Mouse (Mus musculus): ENCODE measurements around the gene Esrrg.

Esrrg gene

DNA sequence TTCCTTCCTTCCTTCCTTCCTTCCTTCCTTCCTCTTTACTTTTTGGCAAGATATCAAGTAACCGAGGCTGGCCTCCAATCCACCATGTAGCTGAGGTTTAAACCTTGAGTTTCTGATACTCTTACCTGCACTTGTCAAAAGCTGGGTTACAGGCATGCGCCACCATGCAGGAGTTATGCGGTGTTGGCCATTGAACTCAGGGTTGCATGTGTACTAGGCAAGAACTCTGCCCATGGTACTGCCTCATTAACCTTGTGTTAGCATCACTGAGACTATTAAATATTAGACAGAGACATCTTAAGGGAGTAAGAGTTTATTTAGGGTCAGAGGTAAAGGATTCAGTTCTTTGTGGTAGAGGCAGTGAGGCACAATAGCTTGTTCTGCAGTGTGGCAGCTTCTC, 161.6 kb downstream of the Esrrg start:
- DNase-seq (ENCODE audit: low read depth, low spot score), result no peak

DNA sequence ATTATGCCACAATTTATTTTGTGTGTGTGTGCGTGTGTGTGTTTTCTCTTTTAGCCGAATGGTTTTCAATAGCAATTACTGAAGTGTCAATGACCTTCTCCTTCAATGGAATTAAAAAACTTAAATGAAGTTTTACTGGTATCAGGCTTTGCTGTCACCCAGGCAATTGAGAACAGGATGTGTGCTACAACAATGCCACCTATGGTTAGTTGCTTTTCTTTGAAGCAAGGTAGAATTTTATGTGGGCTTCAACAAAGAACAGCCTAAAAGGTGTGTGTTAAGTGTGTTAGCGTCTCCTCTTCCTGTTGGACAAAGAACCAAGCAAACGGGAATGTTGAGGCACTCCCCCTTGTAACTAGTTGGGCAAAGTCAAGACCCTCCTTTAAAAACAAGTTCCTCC, 162.5 kb downstream of the Esrrg start:
- no peak for DNase-seq (ENCODE audit: low read depth, low spot score)

DNA sequence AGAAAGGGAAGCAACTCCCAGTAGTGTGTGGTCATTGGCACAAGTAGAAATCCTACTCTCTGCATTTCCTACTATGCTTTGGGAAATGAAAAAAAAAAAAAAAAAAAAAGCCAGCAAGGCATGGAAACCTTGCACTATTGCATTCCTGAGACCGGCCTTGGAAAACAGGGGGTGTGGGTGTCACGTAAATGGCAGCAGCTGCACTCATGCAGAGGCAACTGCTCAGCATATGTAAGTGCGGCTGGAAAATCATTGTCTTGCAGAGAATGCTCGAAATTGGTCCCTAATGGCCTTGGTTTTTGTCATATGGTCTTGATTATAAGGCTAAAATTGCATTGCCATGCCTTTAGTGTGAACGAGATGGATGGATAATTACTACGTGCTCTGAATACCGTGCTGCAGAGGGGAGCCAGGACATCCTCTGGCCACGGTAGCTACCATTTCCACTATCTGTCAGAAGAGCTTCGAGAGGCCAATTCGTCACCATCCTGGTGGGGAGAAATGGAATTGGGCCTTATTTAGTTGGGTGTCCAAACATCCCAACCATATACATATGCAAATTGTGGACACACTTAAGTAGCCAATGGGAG, 171.1 kb downstream of the Esrrg start:
- DNase-seq (ENCODE audit: low read depth, low spot score), result no peak

DNA sequence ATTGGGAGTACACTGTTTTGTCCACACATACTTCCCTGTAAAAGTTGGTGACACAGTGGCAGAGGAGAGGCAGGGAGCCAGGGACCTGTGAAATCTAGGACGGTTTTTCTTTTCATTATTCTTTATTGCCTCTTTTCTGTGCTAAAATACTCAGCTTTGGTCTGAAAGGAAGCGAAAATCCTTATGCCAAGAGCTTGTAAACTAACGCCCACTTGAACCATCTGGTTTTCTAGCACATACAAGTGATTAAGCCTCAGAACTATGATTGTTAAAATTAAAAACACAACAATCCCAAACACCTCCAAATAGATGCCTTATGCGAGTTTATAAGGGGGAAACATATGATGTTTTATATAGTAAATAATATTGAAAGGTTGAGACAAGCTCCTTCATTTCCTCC, 176.6 kb downstream of the Esrrg start:
- DNase-seq (ENCODE audit: low read depth, low spot score), result no peak

DNA sequence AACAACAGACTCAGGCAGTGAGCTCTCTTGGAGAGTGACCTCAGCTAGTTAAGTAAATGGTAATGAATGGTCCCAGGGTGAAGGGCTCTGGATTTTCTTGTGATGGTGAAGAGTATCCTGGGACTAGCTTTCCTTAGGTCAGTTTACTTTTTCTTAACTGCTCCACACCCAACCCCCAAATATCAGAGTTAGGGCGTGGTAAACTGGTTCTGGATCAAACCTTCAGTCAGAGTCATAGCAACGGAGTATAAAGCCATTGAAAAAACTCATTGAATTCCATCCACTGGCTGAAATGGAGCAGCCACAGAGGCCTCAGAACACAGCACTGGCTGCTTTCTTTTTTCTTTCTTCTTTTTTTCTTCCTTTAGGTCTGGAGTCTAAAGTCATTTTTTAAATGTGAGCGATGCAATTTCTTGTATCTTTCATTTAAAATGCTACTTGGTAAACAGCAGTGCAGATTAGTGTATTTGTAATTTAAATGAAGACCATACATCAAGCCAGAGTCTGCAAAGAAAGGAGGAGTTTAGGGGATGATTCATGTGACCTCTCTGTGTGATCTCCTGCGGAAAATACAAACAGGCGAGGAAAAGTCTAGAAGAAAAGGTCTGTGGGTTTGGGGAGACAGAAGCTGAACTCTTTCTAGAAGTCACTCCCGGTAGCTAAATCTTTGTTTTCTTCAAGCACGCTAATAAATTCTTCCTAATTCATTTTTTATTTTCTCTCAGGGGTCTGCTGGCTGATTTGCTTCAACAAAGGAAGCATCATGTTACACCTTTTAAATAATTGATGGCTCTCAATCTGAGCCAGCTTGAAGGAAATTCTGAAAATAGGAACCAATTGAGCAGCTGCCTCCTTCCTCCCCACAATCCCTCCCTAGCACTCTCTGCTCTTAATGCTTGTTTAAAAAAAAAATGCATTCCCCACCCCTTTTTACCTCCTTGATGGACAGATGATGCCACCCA, 178.7 kb downstream of the Esrrg start:
- DNase-seq (ENCODE audit: low read depth, low spot score), result no peak

DNA sequence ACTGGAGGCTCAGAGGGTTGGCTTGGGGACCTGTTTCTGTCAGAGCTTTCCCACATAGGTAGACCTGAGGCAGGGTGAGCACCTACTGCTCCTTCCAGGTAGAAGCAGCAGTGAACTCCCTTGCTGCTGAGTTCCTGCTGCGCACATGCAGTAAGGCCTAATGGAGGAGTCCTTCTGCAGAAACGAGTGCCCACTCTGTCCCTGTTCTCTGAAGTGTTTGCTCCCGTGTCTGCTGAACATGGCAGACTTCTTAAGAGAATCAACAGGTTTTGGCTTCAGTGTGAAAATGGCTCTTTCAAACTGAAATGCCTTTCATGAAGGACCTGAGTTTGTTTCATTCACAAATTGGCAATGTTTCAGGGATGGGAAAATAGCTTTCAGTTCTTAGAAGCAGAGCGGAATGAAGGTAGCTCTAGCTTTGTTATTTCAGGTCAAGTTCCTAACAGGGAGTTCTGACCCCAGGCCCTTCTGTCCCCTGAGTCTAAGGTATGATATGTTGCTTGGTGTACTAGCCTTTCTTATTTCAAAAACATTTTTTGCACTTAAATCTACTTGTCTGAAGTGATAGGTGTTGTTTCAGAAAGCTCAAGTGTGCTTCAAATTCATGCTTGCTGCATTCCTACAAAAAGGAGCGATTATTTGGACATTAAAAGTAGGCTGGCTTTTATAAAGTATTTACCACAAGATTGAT, 185.8 kb downstream of the Esrrg start:
- DNase-seq (ENCODE audit: low read depth, low spot score), result no peak

DNA sequence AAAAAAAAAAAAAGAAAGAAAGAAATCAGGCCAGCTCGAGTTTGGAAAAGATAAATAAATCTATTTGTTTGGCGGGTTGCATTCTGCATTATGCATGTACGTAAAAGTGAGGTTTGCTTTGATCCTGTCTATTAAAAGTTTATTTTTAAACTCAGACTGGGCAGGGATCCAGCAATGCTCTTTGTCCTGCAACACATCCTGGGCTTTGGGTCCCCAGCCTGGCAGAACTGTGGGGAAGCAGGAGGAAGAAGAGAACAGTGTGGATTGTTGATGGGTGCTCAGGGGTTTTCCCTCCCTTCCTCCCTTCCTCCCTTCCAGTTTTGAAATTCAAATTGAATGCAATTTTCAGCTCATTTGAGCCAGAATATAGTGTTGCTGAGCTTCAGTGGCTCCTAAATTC, 187.0 kb downstream of the Esrrg start:
- no peak for DNase-seq (ENCODE audit: low read depth, low spot score)

DNA sequence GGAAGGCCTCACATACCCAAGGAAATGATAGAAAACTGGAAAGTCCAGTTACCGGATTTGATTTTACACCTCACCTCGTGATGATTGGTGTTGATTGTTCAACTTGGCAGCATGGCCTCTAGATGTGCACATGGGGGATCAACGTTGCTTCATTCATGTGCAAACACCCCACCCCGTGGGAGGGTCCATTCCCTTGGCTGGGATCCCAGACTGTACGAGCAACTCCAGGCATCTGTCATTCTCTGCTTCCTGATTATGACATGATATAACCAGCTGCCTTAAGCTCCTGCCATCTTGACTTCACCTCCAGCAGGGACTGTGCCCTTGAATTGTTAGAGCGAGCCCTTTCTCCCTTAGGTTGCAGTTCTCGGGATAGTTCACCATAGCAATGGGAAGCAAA, 190.7 kb downstream of the Esrrg start:
- DNase-seq (ENCODE audit: low read depth, low spot score), result no peak

DNA sequence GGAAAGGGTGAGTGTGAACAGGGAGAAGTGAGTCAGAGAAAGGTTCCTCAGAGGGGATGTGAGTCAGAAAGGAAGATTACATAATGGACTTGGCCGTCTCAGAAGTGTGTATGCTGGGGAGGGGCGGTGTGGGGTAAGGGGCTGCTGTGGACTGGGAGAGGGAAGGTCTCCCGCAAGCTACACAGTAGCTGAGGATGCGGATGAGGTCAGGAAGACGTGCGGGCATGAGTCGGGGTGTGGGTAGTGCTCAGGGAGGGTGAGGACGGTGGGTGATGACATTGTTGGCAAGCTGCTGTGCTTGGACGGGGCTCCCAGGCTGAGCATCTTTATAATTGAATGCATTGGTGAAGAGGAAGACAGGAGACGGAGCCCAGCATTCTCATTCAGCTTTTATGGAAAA, 192.2 kb downstream of the Esrrg start:
- DNase-seq (ENCODE audit: low read depth, low spot score), result no peak

DNA sequence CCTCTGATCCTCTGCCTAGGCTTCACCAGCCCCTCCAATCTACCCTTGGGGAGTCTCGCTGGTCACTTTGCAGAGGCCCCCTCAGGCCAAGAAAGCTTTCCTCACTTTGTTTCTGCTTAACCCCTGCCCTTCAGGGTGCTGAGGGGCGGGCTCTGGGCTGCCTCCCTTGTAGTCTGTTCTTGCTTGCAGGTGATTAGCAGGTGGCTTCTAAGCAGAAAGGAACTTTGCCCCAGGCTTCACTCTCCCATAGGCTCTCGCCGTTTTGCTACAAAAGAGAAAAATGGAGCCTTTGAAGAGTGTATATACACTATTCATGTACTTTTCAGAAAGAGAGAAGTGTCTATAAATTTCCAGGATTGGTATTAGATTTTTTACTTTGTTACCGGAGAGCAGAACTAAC, 195.0 kb downstream of the Esrrg start:
- DNase-seq (ENCODE audit: low read depth, low spot score), result no peak

DNA sequence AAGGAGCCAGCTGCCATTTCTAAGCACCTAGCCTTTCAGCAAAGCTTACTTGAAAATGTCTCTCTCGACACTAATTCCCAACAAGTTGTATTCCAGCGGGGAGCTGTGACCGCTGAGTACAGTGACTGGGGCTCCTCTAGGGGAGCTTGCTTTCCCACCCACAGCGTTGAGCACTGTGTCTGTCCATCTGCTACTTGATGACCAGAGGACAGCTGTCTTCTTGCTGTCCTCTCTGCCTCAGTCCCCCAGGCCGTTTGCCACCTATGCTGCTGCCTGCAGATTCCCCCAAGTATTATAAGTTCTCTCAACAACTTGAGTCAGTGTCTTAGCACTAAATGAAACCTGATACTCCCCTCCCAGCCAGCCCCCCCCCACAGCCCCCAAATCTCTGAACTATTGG, 195.4 kb downstream of the Esrrg start:
- DNase-seq (ENCODE audit: low read depth, low spot score), result no peak

DNA sequence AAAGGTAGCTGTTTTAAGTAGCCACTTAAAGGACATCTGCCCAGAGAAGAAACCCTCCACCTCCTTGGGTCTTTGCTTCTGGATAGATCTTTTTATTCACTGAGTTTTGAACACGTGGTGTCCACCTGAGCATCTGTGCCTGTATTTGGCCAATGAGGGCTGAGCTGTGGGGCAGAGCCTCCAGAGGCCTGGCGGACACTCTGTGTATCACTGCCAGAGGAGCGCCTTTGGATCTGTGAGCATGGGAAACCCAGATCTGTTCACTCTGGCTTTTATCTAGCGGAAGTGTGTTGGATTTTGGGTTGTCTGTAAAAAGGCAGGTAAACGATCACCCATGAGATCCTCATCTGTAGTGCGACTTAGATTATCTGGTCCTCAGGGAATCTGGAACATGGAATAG, 196.4 kb downstream of the Esrrg start:
- DNase-seq (ENCODE audit: low read depth, low spot score), result no peak

DNA sequence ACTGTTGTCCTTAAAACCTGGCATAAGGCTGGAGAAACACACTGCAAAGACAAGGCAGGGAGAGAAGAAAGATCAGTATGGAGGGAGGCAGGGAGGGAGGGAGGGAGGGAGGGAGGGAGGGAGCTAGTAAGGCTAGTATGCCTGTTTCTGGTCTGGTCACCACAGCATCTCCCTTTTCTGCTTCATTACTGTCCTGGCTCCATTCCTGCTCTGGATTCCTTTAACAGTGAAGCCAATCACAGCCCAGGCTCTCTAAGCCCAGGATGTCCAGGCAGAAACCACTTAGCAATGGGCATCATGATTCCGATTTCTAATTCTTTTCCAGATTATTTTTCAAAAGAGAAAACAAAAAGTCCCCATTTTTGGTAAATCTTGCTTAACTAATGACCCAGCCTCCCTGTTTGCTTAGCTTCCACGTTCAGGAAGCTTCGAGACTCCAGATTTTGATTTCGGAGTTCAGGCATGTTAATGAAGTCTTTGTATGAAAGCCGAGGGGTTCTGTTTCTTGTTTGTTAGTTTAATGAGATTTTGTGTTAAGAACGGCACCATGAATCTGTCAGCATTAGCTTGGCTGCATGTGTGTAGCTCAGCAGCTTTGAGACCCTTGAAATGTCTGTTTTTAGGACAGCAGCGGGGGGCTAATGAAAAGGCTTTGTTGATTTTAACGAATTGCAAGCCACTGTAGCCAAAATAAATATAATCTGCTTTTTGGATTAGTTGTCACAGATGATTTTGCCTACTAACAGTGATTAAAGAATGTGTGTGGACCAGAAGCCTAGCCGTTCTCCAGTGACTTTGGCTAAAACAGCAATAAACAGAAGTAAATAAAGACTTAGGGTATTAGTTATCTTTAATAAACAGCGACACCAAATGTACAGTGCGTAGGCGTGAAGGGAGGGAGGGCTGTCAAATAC, 199.1 kb downstream of the Esrrg start:
- DNase-seq (ENCODE audit: low read depth, low spot score), result no peak

DNA sequence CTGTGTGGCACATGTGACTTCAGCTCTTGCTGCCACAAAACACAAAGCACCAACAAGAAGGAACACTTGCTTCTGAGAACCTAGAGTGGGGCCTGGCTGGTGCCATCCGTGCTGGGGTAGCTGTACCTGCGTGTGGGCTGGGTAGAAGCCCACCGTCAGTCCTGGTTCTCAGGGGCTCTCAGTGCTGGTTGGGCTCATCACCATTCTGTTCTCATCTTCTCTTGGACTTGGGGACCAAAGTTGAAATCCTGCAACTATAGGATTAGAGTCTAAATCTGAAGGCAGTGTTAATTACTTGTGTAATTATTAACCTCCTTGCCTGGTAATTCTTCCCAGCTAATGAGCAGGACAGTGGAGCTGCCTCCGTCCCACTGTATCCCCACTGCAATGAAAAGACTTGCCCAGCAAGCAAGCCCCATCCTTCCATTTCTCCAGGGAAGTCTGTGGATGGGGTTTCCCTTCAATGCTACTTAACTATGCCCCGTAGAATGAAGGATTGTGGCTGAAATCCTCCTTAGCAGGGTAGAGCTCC, 199.9 kb downstream of the Esrrg start:
- DNase-seq (ENCODE audit: low read depth, low spot score), result no peak

DNA sequence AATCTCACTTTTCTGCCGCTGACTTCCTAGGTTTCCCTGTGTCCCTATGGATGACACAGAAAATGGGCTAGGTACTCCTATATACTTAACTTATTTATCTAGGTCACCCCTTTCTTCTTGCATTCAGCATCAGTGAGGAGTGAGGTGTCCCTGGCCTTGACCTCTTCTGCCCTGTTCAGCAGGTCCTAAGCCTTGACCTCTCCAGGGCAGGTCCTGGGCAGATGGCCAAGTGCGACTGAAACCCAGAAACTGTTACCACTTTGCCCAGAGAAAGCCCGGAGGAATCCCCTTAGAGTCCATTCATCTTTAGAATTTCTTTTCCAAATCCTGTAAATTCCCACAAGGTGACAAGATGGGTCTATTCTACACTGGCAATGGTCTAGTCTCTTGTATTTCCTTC, 201.0 kb downstream of the Esrrg start:
- DNase-seq (ENCODE audit: low read depth, low spot score), result no peak

DNA sequence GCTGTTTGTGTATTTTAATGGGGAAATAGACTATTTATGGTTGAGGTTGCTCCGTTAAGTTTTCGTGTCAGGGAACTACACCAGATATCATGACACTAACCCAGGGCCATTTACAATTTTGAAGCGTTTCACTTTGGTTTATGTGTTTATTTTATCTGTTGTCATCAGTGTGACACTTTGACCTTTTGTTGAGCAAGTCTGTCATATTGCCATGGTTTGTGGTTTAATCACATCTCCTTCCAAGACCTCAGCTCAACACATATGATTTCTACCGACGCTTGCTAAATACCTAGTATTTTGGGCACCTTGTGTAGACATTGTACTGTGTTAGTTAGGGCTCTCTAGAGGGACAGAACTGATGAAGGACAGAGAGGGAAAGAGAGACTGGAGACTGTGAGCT, 210.8 kb downstream of the Esrrg start:
- DNase-seq (ENCODE audit: low read depth, low spot score), result no peak

DNA sequence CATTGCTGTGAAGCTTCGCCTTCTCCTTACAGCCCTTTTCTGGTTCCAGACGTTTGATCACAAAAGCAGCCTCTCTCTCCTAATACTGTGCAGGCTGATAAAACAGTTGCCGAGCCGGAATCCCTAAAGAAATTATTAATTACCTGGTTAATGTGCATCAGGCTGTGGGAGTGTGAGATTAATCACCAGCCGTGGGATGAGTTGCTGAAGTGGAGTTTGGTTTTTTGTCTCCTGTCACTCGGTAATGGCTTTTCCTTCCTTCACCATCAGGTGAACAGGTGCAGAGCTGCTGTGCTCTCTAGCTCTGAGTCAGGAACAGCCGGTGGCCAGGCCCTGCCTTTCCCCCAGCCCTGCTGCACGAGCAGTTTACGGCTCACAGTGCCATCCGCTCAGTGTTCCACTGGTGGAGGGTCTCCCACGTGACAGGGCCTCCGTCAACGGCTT, 212.8 kb downstream of the Esrrg start:
- DNase-seq (ENCODE audit: low read depth, low spot score), result no peak

DNA sequence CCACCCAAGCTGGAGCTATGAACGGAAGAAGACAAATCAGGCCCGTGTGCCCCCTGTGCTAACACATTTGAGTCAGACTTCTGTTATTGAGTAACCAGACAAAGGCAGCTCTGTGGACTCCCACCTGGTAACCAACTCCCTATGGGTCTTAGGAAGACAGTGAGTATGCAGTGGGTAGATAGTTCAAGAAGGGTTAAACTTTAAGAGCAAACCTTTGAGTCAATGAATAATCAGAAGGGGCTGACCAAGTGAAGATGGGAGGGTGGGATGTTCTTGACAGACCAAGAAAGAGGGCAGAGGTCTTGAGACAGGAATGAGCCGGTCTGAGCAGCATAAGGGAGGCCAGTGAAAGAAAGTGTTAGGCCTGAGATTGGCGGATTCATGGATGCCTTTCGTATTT, 214.8 kb downstream of the Esrrg start:
- DNase-seq (ENCODE audit: low read depth, low spot score), result no peak

DNA sequence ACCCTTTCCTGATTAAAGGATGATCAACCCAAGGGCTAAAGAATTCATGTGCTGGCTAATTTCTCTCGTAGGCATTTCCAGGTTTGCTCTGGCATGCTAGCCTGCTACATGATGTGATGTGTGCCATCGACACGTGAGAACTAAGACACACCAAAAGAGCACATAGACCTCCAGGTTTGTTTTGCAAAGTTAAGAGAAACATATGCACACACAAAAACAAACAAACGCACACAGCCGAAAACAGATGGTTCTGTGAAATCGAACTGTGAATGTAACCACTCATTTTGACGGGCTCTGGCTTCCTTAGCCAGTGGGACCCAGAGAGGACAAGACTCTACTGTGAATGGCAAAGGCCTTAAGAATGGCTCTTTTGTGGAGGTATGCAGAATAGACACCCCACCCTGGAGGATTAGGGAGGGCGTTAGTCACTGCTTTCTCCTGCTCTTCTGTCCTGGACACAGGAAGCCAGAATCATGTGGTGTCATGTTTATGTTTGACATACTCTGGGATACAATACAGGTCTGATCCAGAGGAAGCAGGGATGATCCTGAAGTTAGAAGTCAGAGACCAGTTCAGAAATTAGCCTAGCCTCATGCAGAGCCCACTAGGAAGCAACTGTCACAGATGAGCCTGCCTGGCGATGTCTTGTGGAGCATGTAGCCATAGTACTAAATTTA, 217.0 kb downstream of the Esrrg start:
- DNase-seq (ENCODE audit: low read depth, low spot score), result no peak

DNA sequence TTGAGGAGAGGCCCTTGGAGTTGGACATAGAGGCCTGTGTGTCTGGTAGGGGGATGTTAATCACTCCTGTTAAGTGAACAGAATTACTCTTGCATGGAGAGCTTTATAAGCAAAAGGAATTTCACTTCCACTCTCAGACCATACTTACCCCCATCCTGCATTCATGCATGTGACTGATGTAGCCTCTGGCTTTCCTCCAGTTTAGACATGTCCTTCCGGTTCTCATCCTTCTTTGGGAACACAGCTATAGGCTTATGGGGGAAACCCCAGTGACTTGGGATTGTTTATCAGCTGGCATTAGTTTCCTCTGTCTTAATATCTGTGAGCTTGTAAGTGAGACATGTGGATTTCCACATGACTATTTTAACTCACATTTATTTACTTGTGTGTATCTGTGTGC, 217.5 kb downstream of the Esrrg start:
- DNase-seq (ENCODE audit: low read depth, low spot score), result no peak

DNA sequence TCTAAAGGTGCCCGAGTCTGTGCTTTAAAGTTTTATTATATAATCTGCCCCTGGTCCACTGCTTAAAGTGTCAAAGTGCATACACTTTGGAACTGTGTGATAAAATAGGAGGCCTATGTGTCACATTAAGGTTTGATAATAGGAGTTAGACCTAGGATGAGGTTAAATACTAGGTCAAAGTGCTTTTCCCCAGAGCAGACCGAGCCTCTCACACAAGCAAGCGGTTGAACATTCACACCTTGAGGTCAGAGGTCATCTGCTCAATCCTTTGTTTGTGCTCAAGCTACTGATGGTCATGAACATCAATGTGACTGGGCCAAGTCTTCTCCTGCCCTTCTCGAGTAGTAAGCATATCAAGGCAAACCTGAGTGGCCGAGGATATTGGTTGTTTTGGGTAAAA, 218.3 kb downstream of the Esrrg start:
- DNase-seq (ENCODE audit: low read depth, low spot score), result no peak
